Mouse (Mus musculus) MEL (cell line): ENCODE measurements at regions not wholly inside any gene's neighbourhood (a gene's known extent, or its start where the extent isn't known, plus 50 kb on each side); places are given as distances from the start of the nearest gene placed in this dataset.

Experiments used
- DNase-seq: peaks from one replicate; pipeline ENCODE4 v3.0.0; 2011; ENCODE audit warnings: low read depth, low spot score
- H3K27ac ChIP-seq: 2 replicates; pipeline ENCODE4 v1.5.1; 2012; ENCODE audit warnings: low read depth, mild to moderate bottlenecking, control low read depth, low read length, moderate library complexity; ENCODE audit not compliant: control insufficient read depth
- H3K27me3 ChIP-seq, 2 experiments: fragments of 150-350 bp in 1 of 2; sonication (generic) in 1 of 2; 2 replicates each; pipeline ENCODE4 v1.6.1; 2012; ENCODE audit warnings: low read length in 2 of 2, mild to moderate bottlenecking in 2 of 2, improper control_type of control experiment in 1 of 2, moderate library complexity in 1 of 2; ENCODE audit not compliant: insufficient read depth in 2 of 2, control insufficient read depth in 1 of 2
- H3K36me3 ChIP-seq, 2 experiments: 2 replicates each; pipeline ENCODE4 v1.6.1; 2012 to 2014; ENCODE audit warnings: low read length in 2 of 2, improper control_type of control experiment in 1 of 2, inconsistent platforms in 1 of 2, mild to moderate bottlenecking in 1 of 2; ENCODE audit not compliant: insufficient read depth in 2 of 2, control insufficient read depth in 1 of 2
- H3K4me1 ChIP-seq, 2 experiments: fragments of 150-350 bp in 1 of 2; sonication (generic) in 1 of 2; 2 replicates each; pipeline ENCODE4 v1.6.1; 2012; ENCODE audit warnings: low read length in 2 of 2, improper control_type of control experiment in 1 of 2, mild to moderate bottlenecking in 1 of 2; ENCODE audit not compliant: insufficient read depth in 2 of 2, control insufficient read depth in 1 of 2
- H3K4me3 ChIP-seq, 2 experiments: fragments of 150-350 bp in 1 of 2; sonication (generic) in 1 of 2; 2 replicates each; pipeline ENCODE4 v1.5.1; 2012; ENCODE audit warnings: low read depth in 2 of 2, low read length in 2 of 2, mild to moderate bottlenecking in 2 of 2, moderate library complexity in 2 of 2, control low read depth in 1 of 2, improper control_type of control experiment in 1 of 2; ENCODE audit not compliant: control insufficient read depth in 1 of 2, insufficient read depth in 1 of 2
- H3K79me2 ChIP-seq: 2 replicates; pipeline ENCODE4 v1.6.1; 2012; ENCODE audit warnings: mild to moderate bottlenecking, low read length, moderate library complexity; ENCODE audit not compliant: control insufficient read depth, poor library complexity, insufficient read depth
- H3K9ac ChIP-seq: 2 replicates; pipeline ENCODE4 v1.6.1; 2012; ENCODE audit warnings: low read depth, mild to moderate bottlenecking, control low read depth, low read length, moderate library complexity; ENCODE audit not compliant: control insufficient read depth, poor library complexity, severe bottlenecking
- H3K9me3 ChIP-seq: fragments of 150-350 bp; sonication (generic); replicated peaks from 2 replicates; pipeline ENCODE4 v1.6.1; 2012; ENCODE audit warnings: mild to moderate bottlenecking, low read length, improper control_type of control experiment, moderate library complexity; ENCODE audit not compliant: insufficient read depth
- E2F4 ChIP-seq: IDR thresholded peaks from 2 replicates; pipeline ENCODE4 v1.6.1; 2011; ENCODE audit warnings: low read depth, low read length, improper control_type of control experiment, borderline replicate concordance
- ELF1 ChIP-seq: IDR thresholded peaks from 2 replicates; pipeline ENCODE4 v1.6.1; 2014; ENCODE audit warnings: low read depth, mild to moderate bottlenecking, inconsistent platforms, low read length, improper control_type of control experiment, moderate library complexity
- EP300 ChIP-seq, 2 experiments: IDR thresholded peaks; 2 replicates each; pipeline ENCODE4 v1.6.1; 2011; ENCODE audit warnings: improper control_type of control experiment in 2 of 2, low read length in 2 of 2, low read depth in 1 of 2, mild to moderate bottlenecking in 1 of 2
- MAFK ChIP-seq: IDR thresholded peaks from 2 replicates; pipeline ENCODE4 v1.6.1; 2011; ENCODE audit warnings: low read depth, mild to moderate bottlenecking, low read length, improper control_type of control experiment, borderline replicate concordance
- MEF2A ChIP-seq: IDR thresholded peaks from 2 replicates; pipeline ENCODE4 v1.6.1; 2014; ENCODE audit warnings: low read depth, mild to moderate bottlenecking, inconsistent platforms, low read length, improper control_type of control experiment; ENCODE audit not compliant: poor library complexity, insufficient replicate concordance, severe bottlenecking; ENCODE audit errors: extremely low read depth
- MYB ChIP-seq: IDR thresholded peaks from 2 replicates; pipeline ENCODE4 v1.6.1; 2011; ENCODE audit warnings: mild to moderate bottlenecking, low read depth, low read length, improper control_type of control experiment
- MYC ChIP-seq: IDR thresholded peaks from 2 replicates; pipeline ENCODE4 v1.6.1; 2011; ENCODE audit warnings: low read depth, mild to moderate bottlenecking, low read length, improper control_type of control experiment, moderate library complexity
- POLR2A ChIP-seq, 2 experiments: IDR thresholded peaks; 2 replicates each; pipeline ENCODE4 v1.6.1; 2011 to 2012; ENCODE audit warnings: low read length in 2 of 2, mild to moderate bottlenecking in 2 of 2, control low read depth in 1 of 2, improper control_type of control experiment in 1 of 2, low read depth in 1 of 2, moderate library complexity in 1 of 2; ENCODE audit not compliant: control insufficient read depth in 1 of 2, insufficient read depth in 1 of 2, poor library complexity in 1 of 2
- POLR2AphosphoS2 ChIP-seq: IDR thresholded peaks from 2 replicates; pipeline ENCODE4 v1.6.1; 2011; ENCODE audit warnings: low read length, improper control_type of control experiment
- POLR2AphosphoS5 ChIP-seq: IDR thresholded peaks from 2 replicates; pipeline ENCODE4 v1.6.1; 2012; ENCODE audit warnings: low read depth, borderline replicate concordance, mild to moderate bottlenecking, inconsistent platforms, low read length, moderate library complexity, mixed read lengths
- RAD21 ChIP-seq: IDR thresholded peaks from 2 replicates; pipeline ENCODE4 v1.6.1; 2011; ENCODE audit warnings: mild to moderate bottlenecking, low read depth, low read length, improper control_type of control experiment
- RCOR1 ChIP-seq: IDR thresholded peaks from 2 replicates; pipeline ENCODE4 v1.6.1; 2012; ENCODE audit warnings: low read depth, mild to moderate bottlenecking, inconsistent platforms, low read length, improper control_type of control experiment
- TAL1 ChIP-seq: IDR thresholded peaks from 2 replicates; pipeline ENCODE4 v1.6.1; 2012; ENCODE audit warnings: mild to moderate bottlenecking, inconsistent platforms, low read length, moderate library complexity, mixed read lengths
- TBP ChIP-seq: IDR thresholded peaks from 2 replicates; pipeline ENCODE4 v1.8.0; 2011; ENCODE audit warnings: low read depth, low read length, improper control_type of control experiment
- TCF12 ChIP-seq: IDR thresholded peaks from 2 replicates; pipeline ENCODE4 v1.6.1; 2014; ENCODE audit warnings: low read depth, mild to moderate bottlenecking, inconsistent platforms, low read length, improper control_type of control experiment, moderate library complexity
- USF2 ChIP-seq, 2 experiments: IDR thresholded peaks; 2 replicates each; pipeline ENCODE4 v1.6.1; 2011 to 2012; ENCODE audit warnings: improper control_type of control experiment in 2 of 2, low read length in 2 of 2, borderline replicate concordance in 1 of 2, inconsistent platforms in 1 of 2, low read depth in 1 of 2, mild to moderate bottlenecking in 1 of 2; ENCODE audit not compliant: insufficient read depth in 1 of 2
- ZMIZ1 ChIP-seq: IDR thresholded peaks from 2 replicates; pipeline ENCODE4 v1.6.1; 2012; ENCODE audit warnings: low read depth, mild to moderate bottlenecking, inconsistent platforms, low read length, improper control_type of control experiment, moderate library complexity
- ZNF384 ChIP-seq: IDR thresholded peaks from 2 replicates; pipeline ENCODE4 v1.6.1; 2012; ENCODE audit warnings: low read depth, mild to moderate bottlenecking, inconsistent platforms, low read length, improper control_type of control experiment

DNA sequence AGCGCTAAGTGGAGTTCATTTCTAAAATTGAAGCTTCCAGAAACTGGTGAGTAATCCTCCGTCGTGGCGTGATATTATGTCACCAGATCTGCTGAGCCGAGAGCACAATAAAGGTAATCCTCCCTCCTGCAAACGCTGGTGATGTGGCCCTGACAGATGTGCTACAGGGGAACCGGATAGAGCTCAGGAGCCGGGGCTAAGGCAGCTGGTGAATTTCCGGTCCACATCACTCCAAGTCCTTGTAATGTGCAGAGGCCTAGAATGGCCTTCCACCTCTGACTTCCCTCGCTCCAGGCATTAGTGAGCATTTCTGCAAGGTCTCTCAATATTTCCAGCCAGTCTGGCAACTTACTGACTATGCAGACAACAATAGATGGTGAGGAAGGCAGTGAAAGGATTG lies 439.7 kb upstream of the Atp11b start:
- Histone ChIP-seq H3K79me2 (no peaks in the 10 kb centered on the region), H3K9me3 (no peaks in the 10 kb centered on the region), H3K27ac (no peak overlapping the region), H3K4me3 (no peak overlapping the region), H3K4me1 (no peaks in the 10 kb centered on the region), H3K36me3 (no peaks in the 10 kb centered on the region), H3K27me3 (no peaks in the 10 kb centered on the region), H3K9ac (no peak overlapping the region)
- TF ChIP-seq USF2 (IDR thresholded peaks at IDR 0.05; ENCODE audit: borderline replicate concordance in 1 of 2, insufficient read depth in 1 of 2, low read depth in 1 of 2, low read length in 2 of 2): no peak
- no peak for TF ChIP-seq MYB
- TF ChIP-seq RCOR1: no peak
- no peak for TF ChIP-seq E2F4
- TF ChIP-seq EP300 (IDR thresholded peaks at IDR 0.05; ENCODE audit: low read depth in 1 of 2, low read length in 2 of 2): no peak
- TF ChIP-seq MAFK: no peak
- no peak for DNase-seq

DNA sequence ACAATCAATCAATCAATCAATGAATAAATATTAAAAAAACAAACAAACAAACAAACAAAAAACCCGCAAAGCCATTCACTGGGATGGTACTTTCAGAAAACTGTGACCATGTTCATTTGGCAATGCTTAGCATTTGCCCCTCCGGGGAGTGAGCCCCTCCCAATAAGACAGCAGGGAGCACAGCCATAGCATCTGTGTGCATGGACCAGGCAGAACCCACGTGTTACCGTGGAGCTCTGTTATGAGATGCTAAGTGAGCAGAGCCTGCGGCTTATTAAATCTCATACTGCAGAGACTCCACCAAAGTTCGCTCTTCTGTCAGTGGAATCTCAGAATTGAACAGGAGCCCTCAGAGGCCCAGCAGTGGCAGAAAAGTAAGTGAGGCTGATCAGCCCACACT lies 438.7 kb upstream of the Atp11b start:
- Histone ChIP-seq H3K36me3 (no peaks in the 10 kb centered on the region), H3K27ac (no peak overlapping the region), H3K27me3 (no peaks in the 10 kb centered on the region), H3K4me1 (no peaks in the 10 kb centered on the region), H3K79me2 (no peaks in the 10 kb centered on the region), H3K4me3 (no peak overlapping the region), H3K9me3 (no peaks in the 10 kb centered on the region), H3K9ac (no peak overlapping the region)
- no peak for TF ChIP-seq POLR2AphosphoS2
- no peak for TF ChIP-seq RCOR1
- no peak for TF ChIP-seq USF2 (IDR thresholded peaks at IDR 0.05; ENCODE audit: borderline replicate concordance in 1 of 2, insufficient read depth in 1 of 2, low read depth in 1 of 2, low read length in 2 of 2)
- TF ChIP-seq MYC: no peak
- no peak for TF ChIP-seq ZMIZ1
- TF ChIP-seq ZNF384: no peak
- TF ChIP-seq MEF2A: no peak
- no peak for TF ChIP-seq TCF12
- TF ChIP-seq POLR2AphosphoS5: no peak
- no peak for TF ChIP-seq TAL1
- no peak for TF ChIP-seq RAD21
- no peak for TF ChIP-seq ELF1
- no peak for TF ChIP-seq TBP
- TF ChIP-seq POLR2A (IDR thresholded peaks at IDR 0.05; ENCODE audit: control insufficient read depth in 1 of 2, insufficient read depth in 1 of 2, low read depth in 1 of 2, low read length in 2 of 2, poor library complexity in 1 of 2): no peak
- TF ChIP-seq MYB: no peak
- DNase-seq: no peak
